Mouse (Mus musculus) liver, embryonic 15.5 days (tissue): ENCODE data around the gene Tmem218. TPM values are rescaled to one million over a fixed set of nuclear protein-coding genes. Genes with fewer than 3 reads are reported as not detected.

Experiments used
- ATAC-seq: fragments of 200-750 bp; cut with Nextera tagmentation; 2 replicates; pipeline ENCODE4 v1.8.0; 2017; ENCODE audit warnings: moderate number of reproducible peaks, mild to moderate bottlenecking, moderate library complexity; ENCODE audit not compliant: insufficient read depth
- H3K27ac ChIP-seq: fragments of 300-500 bp; sonication (generic); replicated peaks from 2 replicates; pipeline ENCODE4 v1.5.1; 2015; ENCODE audit warnings: mild to moderate bottlenecking, inconsistent platforms
- H3K27me3 ChIP-seq: fragments of 300-500 bp; sonication (generic); 2 replicates; pipeline ENCODE4 v1.6.1; 2015; ENCODE audit warnings: mild to moderate bottlenecking, inconsistent platforms
- H3K36me3 ChIP-seq: fragments of 300-500 bp; sonication (generic); replicated peaks from 2 replicates; pipeline ENCODE4 v1.6.1; 2015; ENCODE audit warnings: moderate library complexity, mild to moderate bottlenecking, inconsistent platforms
- H3K4me1 ChIP-seq: fragments of 300-500 bp; sonication (generic); replicated peaks from 2 replicates; pipeline ENCODE4 v1.6.1; 2015; ENCODE audit warnings: inconsistent platforms
- H3K4me2 ChIP-seq: fragments of 300-500 bp; sonication (generic); 2 replicates; pipeline ENCODE4 v1.6.1; 2015; ENCODE audit warnings: moderate library complexity, mild to moderate bottlenecking, inconsistent platforms
- H3K4me3 ChIP-seq: fragments of 300-500 bp; sonication (generic); replicated peaks from 2 replicates; pipeline ENCODE4 v1.5.1; 2015; ENCODE audit warnings: mild to moderate bottlenecking, inconsistent platforms
- H3K9ac ChIP-seq: fragments of 300-500 bp; sonication (generic); 2 replicates; pipeline ENCODE4 v1.6.1; 2015; ENCODE audit warnings: moderate library complexity, mild to moderate bottlenecking, inconsistent platforms
- H3K9me3 ChIP-seq: fragments of 300-500 bp; sonication (generic); replicated peaks from 2 replicates; pipeline ENCODE4 v1.6.1; 2016; ENCODE audit warnings: inconsistent platforms
- WGBS: fragments of 180-500 bp; shearing (Covaris S2); methylation state at CpG from one replicate; pipeline ENCODE4 v1.1.7; 2015; ENCODE audit warnings: mixed read lengths; ENCODE audit not compliant: insufficient replicate concordance; 5-methylcytosine and 5-hydroxymethylcytosine counted together
- polyA plus RNA-seq: library from polyadenylated mRNA; unstranded; fragments of >200 nt; fragmentation: Nextera tagmentation; extraction: Ambion mirVana; gene quantifications from 2 replicates; pipeline ENCODE4 v1.2.1, GENCODE M21; 2015

Tmem218 gene
- polyA plus RNA-seq, 1 experiment from 2014 or later = 3.5 TPM

GRCm38 (mm10) chr9:37255149-37255888, 47.3 kb downstream of the Tmem218 start, which contains the start of gene Slc37a2:
Slc37a2 (minus strand) TSS chr9:37255738.
- ATAC-seq = peak; percentile 72
- Histone ChIP-seq H3K4me2 (peak within 1 kb of the TSS; percentile 70), H3K27me3 (peaks cover 16% of the 10 kb centered on the region), H3K27ac (no peak within 1 kb of the TSS), H3K9me3 (no peaks in the 10 kb centered on the region), H3K36me3 (no peaks in the 10 kb centered on the region), H3K4me3 (peak within 1 kb of the TSS; percentile 51), H3K4me1 (peaks cover 7% of the 10 kb centered on the region), H3K9ac (0 out of 2 replicates have a peak within 1 kb of the TSS, but pooled peaks have one; percentile 15)
- 2% methylated on average over 38 of the region's 38 CpGs for WGBS

- Histone ChIP-seq H3K4me1 (peaks cover 7% of the 10 kb centered on the region), H3K9me3 (no peaks in the 10 kb centered on the region), H3K9ac (no peak overlapping the region), H3K27ac (no peak overlapping the region), H3K27me3 (peaks cover 16% of the 10 kb centered on the region), H3K4me3 (peak overlapping the region; percentile 51), H3K36me3 (no peaks in the 10 kb centered on the region), H3K4me2 (peak overlapping the region; percentile 70)
- no peak; the same call in 1 of the 2 replicates for ATAC-seq
- WGBS = 29% methylated on average over 7 of the region's 7 CpGs
These were observed 47.8 kb downstream of the Tmem218 start for GRCm38 (mm10) chr9:37255889-37256225.

- no peak overlapping the region for H3K9ac ChIP-seq
- no peaks in the 10 kb centered on the region for H3K4me1 ChIP-seq
- ATAC-seq = no peak
- no peaks in the 10 kb centered on the region for H3K36me3 ChIP-seq
- 57% methylated on average over 2 of the region's 2 CpGs for WGBS
- no peak overlapping the region for H3K4me2 ChIP-seq
- no peak overlapping the region for H3K27ac ChIP-seq
- H3K4me3 ChIP-seq = no peak overlapping the region
- no peaks in the 10 kb centered on the region for H3K9me3 ChIP-seq
- H3K27me3 ChIP-seq = no peaks in the 10 kb centered on the region
These were observed 58.6 kb downstream of the Tmem218 start for GRCm38 (mm10) chr9:37266622-37267021.

Other genes with a start within 250 kb of the Tmem218 start
- 0.38 and 0.44 TPM in 2 replicates for gene Pknox2, start 60.8 kb upstream of the Tmem218 start, polyA plus RNA-seq
- 1.6 and 1.8 TPM in 2 replicates for gene Slc37a2, start 47.5 kb downstream of the Tmem218 start, polyA plus RNA-seq
- 3.4 and 4.3 TPM in 2 replicates for gene Ccdc15, start 140.2 kb downstream of the Tmem218 start, polyA plus RNA-seq
- not detected in 2 replicates for gene Hepacam, start 159.1 kb downstream of the Tmem218 start, polyA plus RNA-seq
- gene Robo4, start 193.7 kb downstream of the Tmem218 start, polyA plus RNA-seq = 2.2 and 3.1 TPM in 2 replicates
- 0.07 and 0.21 TPM in 2 replicates for gene Robo3, start 225.0 kb downstream of the Tmem218 start, polyA plus RNA-seq